Mouse (Mus musculus): ENCODE results near the gene Cwh43. TPM values are rescaled to one million over a fixed set of nuclear protein-coding genes. Genes with fewer than 3 reads are reported as not detected.

Gene Cwh43
- polyA plus RNA-seq, 1 experiment: 0.07 TPM

DNA sequence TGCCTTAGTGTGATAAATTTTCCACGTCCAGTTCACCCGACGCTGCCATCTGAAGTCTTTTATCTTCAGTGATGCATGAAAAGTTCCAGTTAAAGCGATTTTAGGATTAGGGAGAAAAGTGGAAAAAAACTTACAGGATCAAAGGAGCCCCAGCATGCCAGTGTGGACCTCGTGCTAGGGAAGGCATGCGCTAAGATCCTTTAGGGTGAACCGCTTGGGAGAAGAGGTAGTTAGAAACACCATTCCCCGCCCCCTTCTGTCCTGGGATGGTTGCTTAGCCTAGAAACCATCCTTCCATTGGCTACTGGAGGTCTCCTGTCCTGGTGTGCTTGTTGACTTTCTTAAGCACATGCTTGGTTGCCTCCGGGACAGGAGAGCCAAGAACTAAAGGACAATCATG lies 29.8 kb upstream of the Cwh43 start:
- 89% methylated on average over 9 of the region's 9 CpGs for WGBS
- Histone ChIP-seq H3K4me1 (replicated peaks; ENCODE audit: control insufficient read depth, insufficient read depth, low read length) (0 out of 2 replicates have a peak, but pooled peaks cover 2% of the 10 kb centered on the region), H3K36me3 (ENCODE audit: control insufficient read depth, insufficient read depth, low read length) (no peaks in the 10 kb centered on the region), H3K27ac (ENCODE audit: control insufficient read depth, insufficient read depth, low read length) (no peak overlapping the region), H3K27me3 (ENCODE audit: control insufficient read depth, insufficient read depth, low read length) (no peaks in the 10 kb centered on the region), H3K4me3 (ENCODE audit: control insufficient read depth, insufficient read depth, low read length) (no peak overlapping the region)
- DNase-seq: no peak
- TF ChIP-seq POLR2A (IDR thresholded peaks at IDR 0.05; ENCODE audit: control insufficient read depth, extremely low read depth, insufficient read depth, low read length, poor library complexity) (no peak), CTCF (IDR thresholded peaks at IDR 0.05; ENCODE audit: borderline replicate concordance, control insufficient read depth, extremely low read depth, insufficient read depth, low read length, poor library complexity) (no peak)

DNA sequence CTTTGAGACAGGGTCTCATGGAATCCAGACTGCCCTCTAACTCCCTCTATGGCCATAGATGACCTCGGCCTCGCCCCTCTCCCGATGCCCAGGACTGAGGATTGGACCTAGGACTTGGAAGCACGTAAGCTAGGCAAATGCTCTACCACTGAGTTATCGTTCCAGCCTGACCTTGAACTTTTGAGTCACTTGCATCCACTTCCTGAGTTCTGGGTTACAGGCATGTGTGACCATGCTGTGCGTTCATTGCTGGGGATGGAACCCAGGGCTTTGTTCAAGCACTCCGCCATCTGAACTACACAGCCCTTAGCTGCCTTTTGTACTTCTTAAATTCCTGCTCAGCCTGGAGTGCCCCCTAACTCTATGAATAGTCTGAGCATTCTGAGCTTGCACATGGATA lies 29.4 kb upstream of the Cwh43 start:
- TF ChIP-seq POLR2A (IDR thresholded peaks at IDR 0.05; ENCODE audit: control insufficient read depth, extremely low read depth, insufficient read depth, low read length, poor library complexity) (no peak), CTCF (IDR thresholded peaks at IDR 0.05; ENCODE audit: borderline replicate concordance, control insufficient read depth, extremely low read depth, insufficient read depth, low read length, poor library complexity) (no peak)

DNA sequence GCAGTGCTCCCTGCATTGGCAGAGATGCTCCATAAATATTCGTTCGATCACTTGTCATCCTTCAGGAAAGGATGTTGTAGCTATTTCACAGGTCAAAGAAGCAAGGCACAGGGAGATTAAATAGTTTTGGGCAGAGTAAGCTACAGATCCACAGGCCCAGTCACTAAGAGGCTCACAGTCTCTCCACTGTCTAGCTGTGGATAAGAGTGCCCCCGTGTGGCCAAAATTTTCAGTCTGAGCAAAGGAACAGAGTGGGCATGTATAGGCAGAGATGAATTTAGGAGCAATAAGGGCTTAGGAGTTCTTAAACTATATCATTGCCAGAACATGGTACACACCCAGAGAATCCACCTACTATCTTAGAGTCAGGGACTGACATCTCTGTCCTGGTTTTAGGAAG lies 26.0 kb upstream of the Cwh43 start:
- H3K27me3 ChIP-seq (ENCODE audit: control insufficient read depth, insufficient read depth, low read length): no peaks in the 10 kb centered on the region
- H3K4me1 ChIP-seq (replicated peaks; ENCODE audit: control insufficient read depth, insufficient read depth, low read length): no peaks in the 10 kb centered on the region
- no peak overlapping the region for H3K4me3 ChIP-seq (ENCODE audit: control insufficient read depth, insufficient read depth, low read length)
- peak; percentile 79 for DNase-seq
- no peak for TF ChIP-seq CTCF (IDR thresholded peaks at IDR 0.05; ENCODE audit: borderline replicate concordance, control insufficient read depth, extremely low read depth, insufficient read depth, low read length, poor library complexity)
- TF ChIP-seq POLR2A (IDR thresholded peaks at IDR 0.05; ENCODE audit: control insufficient read depth, extremely low read depth, insufficient read depth, low read length, poor library complexity): no peak
- 31% methylated on average over 3 of the region's 3 CpGs for WGBS
- no peaks in the 10 kb centered on the region for H3K36me3 ChIP-seq (ENCODE audit: control insufficient read depth, insufficient read depth, low read length)
- H3K27ac ChIP-seq (ENCODE audit: control insufficient read depth, insufficient read depth, low read length): no peak overlapping the region

More for the DNA sequence above, 29.4 kb upstream of the Cwh43 start:
- Histone ChIP-seq H3K4me1 (replicated peaks; ENCODE audit: control insufficient read depth, insufficient read depth, low read length) (0 out of 2 replicates have a peak, but pooled peaks cover 2% of the 10 kb centered on the region), H3K36me3 (ENCODE audit: control insufficient read depth, insufficient read depth, low read length) (no peaks in the 10 kb centered on the region), H3K27me3 (ENCODE audit: control insufficient read depth, insufficient read depth, low read length) (no peaks in the 10 kb centered on the region), H3K27ac (ENCODE audit: control insufficient read depth, insufficient read depth, low read length) (no peak overlapping the region), H3K4me3 (ENCODE audit: control insufficient read depth, insufficient read depth, low read length) (no peak overlapping the region)
- 91% methylated on average over 7 of the region's 7 CpGs for WGBS
- no peak for DNase-seq

DNA sequence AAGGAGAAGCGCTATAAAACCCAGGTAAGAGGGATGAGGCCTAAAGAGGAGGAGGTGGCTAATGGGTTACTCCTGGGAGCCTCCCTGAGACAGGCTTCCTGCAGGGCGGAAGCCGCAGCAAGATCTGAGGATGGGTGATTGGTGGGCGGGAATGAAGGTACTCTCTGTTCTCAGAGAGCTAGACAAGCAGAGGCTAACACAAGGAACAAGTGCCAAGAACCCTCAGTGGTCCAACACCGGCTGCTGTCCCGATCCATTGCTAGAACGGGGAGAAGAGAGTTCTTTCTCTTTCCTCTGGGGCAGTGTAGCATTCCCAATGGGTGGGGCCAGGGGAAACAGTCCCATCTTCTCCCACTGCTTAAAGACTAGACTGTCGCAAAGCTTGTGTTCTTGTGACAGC lies 25.0 kb upstream of the Cwh43 start:
- Histone ChIP-seq H3K27me3 (ENCODE audit: control insufficient read depth, insufficient read depth, low read length) (no peaks in the 10 kb centered on the region), H3K36me3 (ENCODE audit: control insufficient read depth, insufficient read depth, low read length) (no peaks in the 10 kb centered on the region), H3K4me1 (replicated peaks; ENCODE audit: control insufficient read depth, insufficient read depth, low read length) (no peaks in the 10 kb centered on the region), H3K4me3 (ENCODE audit: control insufficient read depth, insufficient read depth, low read length) (no peak overlapping the region), H3K27ac (ENCODE audit: control insufficient read depth, insufficient read depth, low read length) (no peak overlapping the region)
- TF ChIP-seq POLR2A (IDR thresholded peaks at IDR 0.05; ENCODE audit: control insufficient read depth, extremely low read depth, insufficient read depth, low read length, poor library complexity) (no peak), CTCF (IDR thresholded peaks at IDR 0.05; ENCODE audit: borderline replicate concordance, control insufficient read depth, extremely low read depth, insufficient read depth, low read length, poor library complexity) (no peak)
- no peak for DNase-seq
- WGBS: 80% methylated on average over 8 of the region's 8 CpGs

DNA sequence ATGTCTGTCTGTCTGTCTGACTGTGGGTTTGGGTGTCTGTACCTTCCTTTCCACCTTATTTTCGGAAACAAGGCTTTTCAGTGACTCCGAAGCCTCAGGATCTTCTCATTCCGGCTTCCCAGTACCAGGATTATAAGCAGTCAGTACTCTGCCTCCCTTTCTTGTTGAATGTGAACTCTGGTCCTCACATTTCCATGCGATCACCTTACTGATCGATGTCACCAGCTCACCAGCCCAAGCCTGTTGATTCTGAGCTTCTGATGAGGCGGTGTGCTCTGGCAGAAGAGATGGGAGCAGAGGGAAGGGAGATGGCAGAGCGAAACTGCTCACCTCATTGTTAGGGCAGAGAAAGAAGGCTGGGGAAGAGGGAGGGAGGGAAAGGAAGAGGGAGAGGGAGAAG lies 24.4 kb upstream of the Cwh43 start:
- 89% methylated on average over 7 of the region's 7 CpGs for WGBS
- Histone ChIP-seq H3K27me3 (ENCODE audit: control insufficient read depth, insufficient read depth, low read length) (no peaks in the 10 kb centered on the region), H3K36me3 (ENCODE audit: control insufficient read depth, insufficient read depth, low read length) (no peaks in the 10 kb centered on the region), H3K27ac (ENCODE audit: control insufficient read depth, insufficient read depth, low read length) (no peak overlapping the region), H3K4me1 (replicated peaks; ENCODE audit: control insufficient read depth, insufficient read depth, low read length) (no peaks in the 10 kb centered on the region), H3K4me3 (ENCODE audit: control insufficient read depth, insufficient read depth, low read length) (no peak overlapping the region)
- no peak for TF ChIP-seq CTCF (IDR thresholded peaks at IDR 0.05; ENCODE audit: borderline replicate concordance, control insufficient read depth, extremely low read depth, insufficient read depth, low read length, poor library complexity)
- TF ChIP-seq POLR2A (IDR thresholded peaks at IDR 0.05; ENCODE audit: control insufficient read depth, extremely low read depth, insufficient read depth, low read length, poor library complexity): no peak
- DNase-seq: no peak

DNA sequence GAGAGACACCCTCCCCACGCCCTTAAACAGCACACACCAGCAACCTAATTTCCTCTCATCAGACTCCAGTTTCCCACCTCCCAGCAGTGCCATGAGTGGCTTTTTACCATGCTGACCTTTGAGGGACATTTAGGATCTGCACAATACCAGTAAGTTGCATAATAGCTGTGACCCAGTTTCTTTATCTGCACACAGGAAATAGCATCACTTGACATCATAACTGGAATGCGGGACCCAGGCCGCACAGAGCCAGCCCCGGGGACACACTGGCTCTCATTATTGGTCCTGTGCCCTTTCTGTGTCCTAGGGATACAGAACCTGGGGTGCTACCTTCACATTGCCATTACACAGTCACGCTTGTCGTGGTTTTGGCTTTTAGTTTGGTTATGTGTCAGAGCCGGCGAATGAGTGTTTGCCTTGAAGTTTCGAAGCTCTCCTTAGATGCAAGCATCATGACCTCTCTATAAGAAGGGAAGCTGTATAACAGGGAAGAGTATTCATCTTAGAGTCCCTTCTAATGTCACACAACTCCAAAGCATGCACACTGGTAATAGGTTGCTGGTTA lies 23.8 kb upstream of the Cwh43 start:
- H3K27me3 ChIP-seq (ENCODE audit: control insufficient read depth, insufficient read depth, low read length): no peaks in the 10 kb centered on the region
- H3K27ac ChIP-seq (ENCODE audit: control insufficient read depth, insufficient read depth, low read length): no peak overlapping the region
- no peak overlapping the region for H3K4me3 ChIP-seq (ENCODE audit: control insufficient read depth, insufficient read depth, low read length)
- no peak for DNase-seq
- WGBS: 86% methylated on average over 9 of the region's 9 CpGs
- no peaks in the 10 kb centered on the region for H3K4me1 ChIP-seq (replicated peaks; ENCODE audit: control insufficient read depth, insufficient read depth, low read length)
- no peaks in the 10 kb centered on the region for H3K36me3 ChIP-seq (ENCODE audit: control insufficient read depth, insufficient read depth, low read length)
- TF ChIP-seq CTCF (IDR thresholded peaks at IDR 0.05; ENCODE audit: borderline replicate concordance, control insufficient read depth, extremely low read depth, insufficient read depth, low read length, poor library complexity) (no peak), POLR2A (IDR thresholded peaks at IDR 0.05; ENCODE audit: control insufficient read depth, extremely low read depth, insufficient read depth, low read length, poor library complexity) (no peak)
